Mouse (Mus musculus) kidney, adult 2 months (tissue): Measurements from ENCODE around the gene Ugt1a9. TPM values are rescaled to one million over a fixed set of nuclear protein-coding genes. Genes with fewer than 3 reads are reported as not detected.
A peak's percentile ranks its signal among the peaks of the same experiment; 100 is the strongest.

ENCODE experiments used
- DNase-seq: peaks from one replicate; pipeline ENCODE4 v3.0.0; 2021
- H3K27ac ChIP-seq: fragments of 200-500 bp; 2 replicates; pipeline ENCODE4 v1.5.1; 2012; ENCODE audit warnings: low read depth, low read length, control low read depth, inconsistent platforms; ENCODE audit not compliant: insufficient read depth
- H3K27me3 ChIP-seq: fragments of 200-500 bp; replicated peaks from 2 replicates; pipeline ENCODE4 v1.6.1; 2012; ENCODE audit warnings: mild to moderate bottlenecking, moderate library complexity, low read length, inconsistent platforms; ENCODE audit not compliant: control insufficient read depth, insufficient read depth
- H3K36me3 ChIP-seq: fragments of 200-500 bp; 2 replicates; pipeline ENCODE4 v1.6.1; 2012; ENCODE audit warnings: mild to moderate bottlenecking, moderate library complexity, low read length, inconsistent platforms; ENCODE audit not compliant: control insufficient read depth, insufficient read depth
- H3K4me1 ChIP-seq: fragments of 200-500 bp; 2 replicates; pipeline ENCODE4 v1.6.1; 2011; ENCODE audit warnings: low read length; ENCODE audit not compliant: control insufficient read depth, insufficient read depth
- H3K4me3 ChIP-seq: fragments of 200-500 bp; 2 replicates; pipeline ENCODE4 v1.5.1; 2011; ENCODE audit warnings: mild to moderate bottlenecking, low read depth, low read length, control low read depth; ENCODE audit not compliant: insufficient read depth
- CTCF ChIP-seq: fragments of 200-500 bp; conservative IDR thresholded peaks from 2 replicates; pipeline ENCODE4 v1.5.1; 2011; ENCODE audit warnings: low read depth, mild to moderate bottlenecking, control low read depth, low read length, moderate library complexity, mixed read lengths; ENCODE audit not compliant: insufficient read depth, insufficient read length
- POLR2A ChIP-seq: fragments of 200-500 bp; IDR thresholded peaks from one replicate; pipeline ENCODE4 v1.6.1; 2011; ENCODE audit warnings: low read depth, low read length, control low read depth
- WGBS: fragments of 180-500 bp; shearing (Covaris S2); methylation state at CpG from one replicate; pipeline ENCODE4 v1.1.7; 2018; 5-methylcytosine and 5-hydroxymethylcytosine counted together
- polyA plus RNA-seq: library from polyadenylated mRNA; depleted of rRNA; stranded (reverse); fragments of >200 nt; gene quantifications from 2 replicates; pipeline ENCODE4 v1.2.3, GENCODE M21; 2012

Gene Ugt1a9
- polyA plus RNA-seq, 1 experiment, result 5.1 TPM

DNA sequence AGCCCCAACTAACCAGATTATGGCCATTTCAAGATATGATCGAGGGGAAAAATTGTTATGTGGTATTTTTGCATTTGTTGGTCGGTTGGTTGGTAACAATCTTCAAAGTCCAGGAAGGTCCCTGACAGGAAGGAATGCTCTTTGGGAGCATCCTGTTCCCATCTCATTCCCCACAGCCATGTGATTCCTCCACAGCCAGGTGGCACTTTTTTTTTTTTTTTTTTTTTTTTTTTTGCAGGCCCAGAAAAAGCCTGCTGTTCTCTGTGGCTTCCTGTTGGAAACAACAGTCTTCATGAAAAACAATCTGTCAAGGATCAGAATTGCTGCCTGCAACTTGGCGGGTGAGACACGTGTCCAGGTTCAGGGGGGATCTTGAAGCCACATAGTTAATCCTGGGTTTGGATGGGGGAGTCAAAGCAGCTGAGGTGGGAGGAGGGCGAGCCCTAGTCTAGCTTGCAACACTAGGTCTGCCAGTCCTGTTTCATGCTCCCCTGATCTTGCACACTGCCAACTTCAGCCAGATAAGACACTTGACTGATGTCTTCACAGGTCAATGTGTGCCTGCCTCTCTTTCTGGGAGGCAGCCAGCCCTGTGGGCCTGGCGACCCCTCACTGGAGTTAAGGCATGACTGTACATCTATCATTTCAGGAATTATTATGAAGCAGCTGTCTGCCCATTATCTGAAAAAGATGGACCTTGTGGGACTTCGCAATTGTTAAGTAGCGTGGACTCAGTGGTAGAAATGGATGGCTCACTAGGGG, 188.5 kb downstream of the Ugt1a9 start:
- Histone ChIP-seq H3K27me3 (no peaks in the 10 kb centered on the region), H3K4me1 (no peaks in the 10 kb centered on the region; the same call in 1 of the 2 replicates), H3K27ac (no peak overlapping the region), H3K36me3 (no peaks in the 10 kb centered on the region), H3K4me3 (no peak overlapping the region)
- DNase-seq, result peak; percentile 62
- WGBS, result 54% methylated on average over 8 of the region's 8 CpGs
- no peak for TF ChIP-seq POLR2A
- no peak for TF ChIP-seq CTCF

DNA sequence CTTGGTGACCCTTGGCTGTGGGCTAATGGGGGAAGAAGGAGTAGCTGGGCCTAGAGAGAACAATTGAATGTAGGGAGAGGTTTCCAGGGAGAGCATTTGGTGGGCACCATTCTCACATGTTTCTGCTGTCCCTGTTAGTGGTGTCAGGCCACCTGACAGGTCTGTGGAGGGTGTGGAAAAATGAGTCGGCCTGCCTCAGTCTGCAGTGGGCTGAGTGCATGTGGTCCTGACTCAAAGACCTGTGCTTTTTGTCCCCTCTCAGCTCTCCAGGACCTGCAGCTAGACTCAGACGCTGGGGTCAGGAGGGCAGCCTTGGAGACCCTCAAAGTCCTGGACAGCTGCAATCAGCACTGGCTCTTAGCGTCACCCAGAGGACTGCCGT, 189.0 kb downstream of the Ugt1a9 start:
- no peaks in the 10 kb centered on the region for H3K36me3 ChIP-seq
- DNase-seq, result no peak
- WGBS, result 71% methylated on average over 4 of the region's 4 CpGs

GRCm38 (mm10) chr1:88260114-88260513, 189.5 kb downstream of the Ugt1a9 start:
- Histone ChIP-seq H3K4me3 (no peak overlapping the region), H3K27me3 (no peaks in the 10 kb centered on the region), H3K27ac (no peak overlapping the region), H3K4me1 (no peaks in the 10 kb centered on the region; the same call in 1 of the 2 replicates), H3K36me3 (no peaks in the 10 kb centered on the region)
- 65% methylated on average over 6 of the region's 6 CpGs for WGBS
- TF ChIP-seq POLR2A (no peak), CTCF (no peak)
- DNase-seq, result peak; percentile 73

More for the DNA sequence above, 189.0 kb downstream of the Ugt1a9 start:
- no peak overlapping the region for H3K4me3 ChIP-seq
- no peaks in the 10 kb centered on the region for H3K27me3 ChIP-seq
- no peak overlapping the region for H3K27ac ChIP-seq
- no peaks in the 10 kb centered on the region; the same call in 1 of the 2 replicates for H3K4me1 ChIP-seq
- TF ChIP-seq CTCF (no peak), POLR2A (no peak)

DNA sequence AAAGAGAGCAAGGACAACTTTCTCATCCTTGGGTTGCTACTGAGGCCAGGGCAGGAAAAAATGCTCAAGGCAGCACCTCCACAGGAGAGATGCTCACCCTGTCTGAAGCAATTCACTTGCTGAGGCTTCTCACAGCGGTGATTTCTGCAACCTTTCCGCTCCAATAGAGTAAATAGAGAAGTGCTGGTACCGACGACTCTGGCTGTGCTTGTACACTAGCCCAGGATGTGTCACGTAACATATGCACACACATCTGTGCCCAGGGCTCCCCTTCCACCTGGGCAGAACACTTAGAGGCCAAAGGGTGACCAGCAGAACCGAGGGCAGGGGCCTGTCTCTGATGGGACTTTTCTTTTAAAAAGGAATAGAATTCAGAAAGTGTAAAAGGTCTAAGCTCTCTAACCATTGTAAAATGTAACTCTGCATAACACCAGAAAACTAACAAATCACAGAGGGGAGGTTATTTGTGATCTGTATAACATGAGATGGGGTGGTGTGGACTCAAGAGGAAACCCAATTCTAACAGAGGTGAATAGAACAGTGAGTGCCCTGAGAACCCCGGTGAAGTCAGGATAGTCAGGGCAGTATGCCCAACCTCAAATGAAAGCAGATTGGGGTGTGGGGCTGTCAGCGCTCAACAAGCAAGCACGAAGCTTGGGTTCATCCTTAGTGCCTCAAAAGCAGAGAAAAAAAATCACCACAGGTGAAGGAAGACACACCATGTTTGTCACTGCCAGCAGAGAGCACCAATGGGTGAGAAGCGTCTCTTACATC, 190.2 kb downstream of the Ugt1a9 start:
- no peaks in the 10 kb centered on the region for H3K36me3 ChIP-seq
- no peak for DNase-seq
- H3K27ac ChIP-seq, result no peak overlapping the region
- no peak for TF ChIP-seq CTCF
- no peak for TF ChIP-seq POLR2A
- H3K4me3 ChIP-seq, result no peak overlapping the region
- no peaks in the 10 kb centered on the region for H3K27me3 ChIP-seq
- H3K4me1 ChIP-seq, result no peaks in the 10 kb centered on the region; the same call in 1 of the 2 replicates
- 77% methylated on average over 10 of the region's 10 CpGs for WGBS

DNA sequence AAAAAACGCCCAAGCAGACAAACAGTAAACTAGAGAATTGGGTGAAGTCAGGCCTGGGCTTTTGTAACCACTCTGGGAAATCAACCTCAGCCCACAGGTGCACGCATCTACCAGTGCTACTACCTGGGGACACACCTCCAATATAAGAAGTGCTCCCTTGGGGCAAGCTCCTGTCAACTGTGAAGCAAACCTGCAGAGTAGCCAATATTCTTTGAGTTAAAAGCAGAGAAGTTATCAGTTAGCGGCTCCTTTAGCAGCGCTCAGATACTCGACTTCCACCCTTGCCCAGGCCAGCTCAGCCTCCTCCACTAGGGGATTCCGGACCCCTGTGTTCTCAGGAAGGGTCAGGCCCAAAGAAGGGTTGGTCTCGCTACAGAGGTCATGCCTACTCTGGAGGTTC, 191.1 kb downstream of the Ugt1a9 start:
- H3K4me3 ChIP-seq, result no peak overlapping the region
- TF ChIP-seq CTCF, result no peak
- no peak for TF ChIP-seq POLR2A
- no peak for DNase-seq
- peaks cover 2% of the 10 kb centered on the region; the same call in 1 of the 2 replicates for H3K36me3 ChIP-seq
- H3K4me1 ChIP-seq, result no peaks in the 10 kb centered on the region; the same call in 1 of the 2 replicates
- no peaks in the 10 kb centered on the region for H3K27me3 ChIP-seq
- H3K27ac ChIP-seq, result no peak overlapping the region
- 84% methylated on average over 7 of the region's 7 CpGs for WGBS

DNA sequence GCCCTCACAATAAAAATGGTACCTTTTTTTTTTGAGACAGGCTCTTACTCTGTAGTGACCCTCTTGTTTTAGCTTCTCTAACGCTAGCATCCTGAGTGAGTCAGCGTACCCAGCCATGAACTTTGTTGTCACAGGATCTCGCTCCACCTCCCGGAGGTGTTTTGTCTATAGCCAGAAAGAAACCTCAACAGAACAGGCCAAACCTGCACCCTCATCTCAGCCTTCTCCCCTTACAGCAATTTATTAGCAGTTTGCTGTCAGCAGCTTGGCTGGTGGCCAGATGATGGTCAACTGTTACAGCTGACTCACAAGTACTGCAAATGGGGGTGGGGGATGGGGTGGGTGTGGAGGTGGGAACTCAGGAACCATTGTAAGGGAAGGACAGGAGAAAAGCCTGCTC, 191.7 kb downstream of the Ugt1a9 start:
- H3K4me1 ChIP-seq, result no peaks in the 10 kb centered on the region; the same call in 1 of the 2 replicates
- DNase-seq, result peak; percentile 64
- 47% methylated on average over 4 of the region's 4 CpGs for WGBS
- no peak for TF ChIP-seq POLR2A
- no peak for TF ChIP-seq CTCF
- peaks cover 2% of the 10 kb centered on the region; the same call in 1 of the 2 replicates for H3K36me3 ChIP-seq
- H3K27ac ChIP-seq, result no peak overlapping the region
- H3K27me3 ChIP-seq, result no peaks in the 10 kb centered on the region
- no peak overlapping the region for H3K4me3 ChIP-seq

DNA sequence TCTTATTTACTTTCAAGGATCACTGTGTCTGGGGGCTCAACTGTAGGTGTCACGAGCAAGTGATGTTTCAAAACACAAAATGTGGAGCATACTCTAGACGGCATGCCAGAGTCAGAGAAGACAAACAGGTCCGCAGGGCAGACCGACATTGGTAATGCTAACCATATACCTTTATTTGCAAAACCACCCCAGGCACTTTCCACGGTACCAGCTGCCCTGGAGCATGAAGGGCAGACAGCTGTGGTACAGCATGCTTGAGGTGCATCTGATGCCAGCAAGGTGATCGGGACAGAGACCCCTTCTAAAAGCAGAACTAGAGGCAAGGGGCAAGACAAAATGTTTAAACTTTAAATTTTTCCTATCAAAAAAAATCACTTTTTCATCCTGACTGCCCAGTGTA, 192.4 kb downstream of the Ugt1a9 start:
- TF ChIP-seq POLR2A (no peak), CTCF (no peak)
- no peak overlapping the region for H3K4me3 ChIP-seq
- peaks cover 4% of the 10 kb centered on the region; the same call in 1 of the 2 replicates for H3K36me3 ChIP-seq
- no peak for DNase-seq
- H3K4me1 ChIP-seq, result no peaks in the 10 kb centered on the region; the same call in 1 of the 2 replicates
- H3K27me3 ChIP-seq, result no peaks in the 10 kb centered on the region
- WGBS, result 70% methylated on average over 6 of the region's 6 CpGs
- no peak overlapping the region for H3K27ac ChIP-seq
